Mouse (Mus musculus): ENCODE results near the gene Kdm4d.
A peak's percentile ranks its signal among the peaks of the same experiment; 100 is the strongest.
"Not testable (repeated sequence)": the region's sequence is repeated elsewhere in the genome, so short reads cannot be mapped to it uniquely, and the experiment has no call there.

Gene Kdm4d

GRCm38 (mm10) chr9:14447086-14447485, 53.2 kb downstream of the Kdm4d start:
- not testable (repeated sequence) for DNase-seq

GRCm38 (mm10) chr9:14440347-14440746, 59.9 kb downstream of the Kdm4d start:
- no peak for DNase-seq

- peak in 1 of 2 experiments; percentile 4 for DNase-seq
Measured at GRCm38 (mm10) chr9:14433252-14433939, 66.9 kb downstream of the Kdm4d start.
